Mouse (Mus musculus) stomach, embryonic 16.5 days (tissue): ENCODE results near the gene Paxx. TPM values are rescaled to one million over a fixed set of nuclear protein-coding genes. Genes with fewer than 3 reads are reported as not detected.

Experiments used
- ATAC-seq: fragments of 200-750 bp; cut with Nextera tagmentation; 2 replicates; pipeline ENCODE4 v1.8.0; 2017; ENCODE audit warnings: moderate number of reproducible peaks, moderate TSS enrichment; ENCODE audit not compliant: insufficient read depth, low FRiP score
- H3K27ac ChIP-seq: fragments of 300-500 bp; sonication (generic); 2 replicates; pipeline ENCODE4 v1.5.1; 2014; ENCODE audit warnings: low read length
- H3K27me3 ChIP-seq: fragments of 300-500 bp; sonication (generic); 2 replicates; pipeline ENCODE4 v1.6.1; 2014; ENCODE audit warnings: low read length, control low read depth, mixed read lengths; ENCODE audit not compliant: control insufficient read depth, insufficient read depth
- H3K36me3 ChIP-seq: fragments of 300-500 bp; sonication (generic); 2 replicates; pipeline ENCODE4 v1.6.1; 2014; ENCODE audit warnings: low read length; ENCODE audit not compliant: control insufficient read depth, insufficient read depth
- H3K4me1 ChIP-seq: fragments of 300-500 bp; sonication (generic); 2 replicates; pipeline ENCODE4 v1.6.1; 2014; ENCODE audit warnings: low read length, control low read depth, mixed read lengths; ENCODE audit not compliant: control insufficient read depth, insufficient read depth
- H3K4me2 ChIP-seq: fragments of 300-500 bp; sonication (generic); 2 replicates; pipeline ENCODE4 v1.6.1; 2014; ENCODE audit warnings: low read depth, low read length, mixed read lengths
- H3K4me3 ChIP-seq: fragments of 300-500 bp; sonication (generic); replicated peaks from 2 replicates; pipeline ENCODE4 v1.5.1; 2014; ENCODE audit warnings: mild to moderate bottlenecking, low read length
- H3K9ac ChIP-seq: fragments of 300-500 bp; sonication (generic); 2 replicates; pipeline ENCODE4 v1.6.1; 2014; ENCODE audit warnings: low read length
- H3K9me3 ChIP-seq: fragments of 300-500 bp; sonication (generic); replicated peaks from 2 replicates; pipeline ENCODE4 v1.6.1; 2016; ENCODE audit warnings: low read length, control low read depth; ENCODE audit not compliant: control insufficient read depth
- WGBS: fragments of 180-500 bp; shearing (Covaris S2); extraction: QIAGEN DNeasy Blood & Tissue Kit; methylation state at CpG from one replicate; pipeline ENCODE4 v1.1.7; 2014; 5-methylcytosine and 5-hydroxymethylcytosine counted together
- polyA plus RNA-seq: library from polyadenylated mRNA; unstranded; fragments of >200 nt; fragmentation: Nextera tagmentation; extraction: Ambion mirVana; gene quantifications from 2 replicates; pipeline ENCODE4 v1.2.1, GENCODE M21; 2015

The Paxx gene
- 44.1 and 49.4 TPM in 2 replicates for polyA plus RNA-seq

GRCm38 (mm10) chr2:25460551-25461309, at the start of gene Paxx:
Paxx (minus strand) TSS chr2:25461094.
- Histone ChIP-seq H3K27me3 (no peaks in the 10 kb centered on the region), H3K9ac (peak within 1 kb of the TSS; percentile 81), H3K36me3 (0 out of 2 replicates have a peak, but pooled peaks cover 8% of the 10 kb centered on the region), H3K4me2 (peak within 1 kb of the TSS; percentile 78), H3K27ac (peak within 1 kb of the TSS; percentile 95), H3K4me1 (peaks cover 29% of the 10 kb centered on the region), H3K9me3 (no peaks in the 10 kb centered on the region), H3K4me3 (peak within 1 kb of the TSS; percentile 79)
- ATAC-seq = peak; percentile 91
- under 1% methylated on average over 48 of the region's 48 CpGs for WGBS

GRCm38 (mm10) chr2:25509912-25510311, 49.0 kb upstream of the Paxx start:
- no peaks in the 10 kb centered on the region for H3K27me3 ChIP-seq
- no peaks in the 10 kb centered on the region for H3K36me3 ChIP-seq
- no peaks in the 10 kb centered on the region for H3K4me1 ChIP-seq
- 72% methylated on average over 3 of the region's 3 CpGs for WGBS
- no peak overlapping the region for H3K4me2 ChIP-seq
- no peak overlapping the region for H3K4me3 ChIP-seq
- no peak for ATAC-seq
- no peak overlapping the region for H3K9ac ChIP-seq
- H3K27ac ChIP-seq = no peak overlapping the region
- H3K9me3 ChIP-seq = no peaks in the 10 kb centered on the region

- Histone ChIP-seq H3K4me1 (peaks cover 6% of the 10 kb centered on the region), H3K4me2 (no peak overlapping the region), H3K4me3 (no peak overlapping the region), H3K27ac (no peak overlapping the region), H3K9me3 (no peaks in the 10 kb centered on the region), H3K9ac (no peak overlapping the region), H3K27me3 (no peaks in the 10 kb centered on the region), H3K36me3 (peaks cover 8% of the 10 kb centered on the region; the same call in 1 of the 2 replicates)
- WGBS = 42% methylated on average over 5 of the region's 5 CpGs
- no peak for ATAC-seq
These were observed 46.1 kb upstream of the Paxx start for GRCm38 (mm10) chr2:25506964-25507363.

GRCm38 (mm10) chr2:25505860-25506259, 45.0 kb upstream of the Paxx start:
- Histone ChIP-seq H3K4me3 (no peak overlapping the region), H3K27ac (no peak overlapping the region), H3K4me1 (peaks cover 15% of the 10 kb centered on the region), H3K27me3 (no peaks in the 10 kb centered on the region), H3K4me2 (no peak overlapping the region), H3K9ac (no peak overlapping the region), H3K9me3 (no peaks in the 10 kb centered on the region), H3K36me3 (peaks cover 8% of the 10 kb centered on the region; the same call in 1 of the 2 replicates)
- WGBS = 89% methylated on average over 4 of the region's 4 CpGs
- ATAC-seq = no peak

- 93% methylated on average over 1 of the region's 1 CpGs for WGBS
- Histone ChIP-seq H3K27me3 (no peaks in the 10 kb centered on the region), H3K9ac (no peak overlapping the region), H3K36me3 (peaks cover 8% of the 10 kb centered on the region; the same call in 1 of the 2 replicates), H3K27ac (no peak overlapping the region), H3K9me3 (no peaks in the 10 kb centered on the region), H3K4me2 (no peak overlapping the region), H3K4me3 (no peak overlapping the region), H3K4me1 (peaks cover 18% of the 10 kb centered on the region)
- no peak for ATAC-seq
These were observed 44.1 kb upstream of the Paxx start for GRCm38 (mm10) chr2:25505000-25505399.

GRCm38 (mm10) chr2:25504538-25504937, 43.6 kb upstream of the Paxx start:
- Histone ChIP-seq H3K27ac (no peak overlapping the region), H3K9ac (no peak overlapping the region), H3K36me3 (peaks cover 8% of the 10 kb centered on the region; the same call in 1 of the 2 replicates), H3K4me2 (no peak overlapping the region), H3K27me3 (no peaks in the 10 kb centered on the region), H3K4me1 (peaks cover 19% of the 10 kb centered on the region), H3K9me3 (no peaks in the 10 kb centered on the region), H3K4me3 (no peak overlapping the region)
- WGBS = 90% methylated on average over 19 of the region's 19 CpGs
- ATAC-seq = no peak

- H3K4me3 ChIP-seq = no peak overlapping the region
- peaks cover 8% of the 10 kb centered on the region; the same call in 1 of the 2 replicates for H3K36me3 ChIP-seq
- ATAC-seq = peak; percentile 5; the same call in 1 of the 2 replicates
- H3K27ac ChIP-seq = peak overlapping the region; percentile 67
- H3K27me3 ChIP-seq = no peaks in the 10 kb centered on the region
- H3K4me1 ChIP-seq = peaks cover 19% of the 10 kb centered on the region
- WGBS = 67% methylated on average over 3 of the region's 3 CpGs
- no peaks in the 10 kb centered on the region for H3K9me3 ChIP-seq
- H3K4me2 ChIP-seq = peak overlapping the region; percentile 77; the same call in 1 of the 2 replicates
- no peak overlapping the region for H3K9ac ChIP-seq
These were observed 41.8 kb upstream of the Paxx start for GRCm38 (mm10) chr2:25502726-25503125.

- no peak for ATAC-seq
- 74% methylated on average over 20 of the region's 20 CpGs for WGBS
- Histone ChIP-seq H3K4me3 (peak within 1 kb of the TSS; percentile 90), H3K36me3 (peaks cover 8% of the 10 kb centered on the region; the same call in 1 of the 2 replicates), H3K9me3 (no peaks in the 10 kb centered on the region), H3K4me1 (peaks cover 19% of the 10 kb centered on the region), H3K4me2 (peak within 1 kb of the TSS; percentile 77), H3K9ac (peak within 1 kb of the TSS; percentile 96), H3K27ac (peak within 1 kb of the TSS; percentile 73), H3K27me3 (no peaks in the 10 kb centered on the region)
These were observed 40.9 kb upstream of the Paxx start, which contains the start of gene C8g for GRCm38 (mm10) chr2:25501593-25502486. C8g (minus strand) TSS chr2:25501719.
